Mouse (Mus musculus) mouse trophoblast stem cell (cell line): Measurements from ENCODE around the gene Tcf7l2.

Experiments
- in situ Hi-C, 2 experiments: fragments of 300-500 bp; cut with MseI, MboI; formaldehyde crosslinking; loops; 2 replicates in 1 of 2; 3 replicates in 1 of 2; pipeline ENCODE4 v1.15.1; 2025

Tcf7l2 gene

DNA sequence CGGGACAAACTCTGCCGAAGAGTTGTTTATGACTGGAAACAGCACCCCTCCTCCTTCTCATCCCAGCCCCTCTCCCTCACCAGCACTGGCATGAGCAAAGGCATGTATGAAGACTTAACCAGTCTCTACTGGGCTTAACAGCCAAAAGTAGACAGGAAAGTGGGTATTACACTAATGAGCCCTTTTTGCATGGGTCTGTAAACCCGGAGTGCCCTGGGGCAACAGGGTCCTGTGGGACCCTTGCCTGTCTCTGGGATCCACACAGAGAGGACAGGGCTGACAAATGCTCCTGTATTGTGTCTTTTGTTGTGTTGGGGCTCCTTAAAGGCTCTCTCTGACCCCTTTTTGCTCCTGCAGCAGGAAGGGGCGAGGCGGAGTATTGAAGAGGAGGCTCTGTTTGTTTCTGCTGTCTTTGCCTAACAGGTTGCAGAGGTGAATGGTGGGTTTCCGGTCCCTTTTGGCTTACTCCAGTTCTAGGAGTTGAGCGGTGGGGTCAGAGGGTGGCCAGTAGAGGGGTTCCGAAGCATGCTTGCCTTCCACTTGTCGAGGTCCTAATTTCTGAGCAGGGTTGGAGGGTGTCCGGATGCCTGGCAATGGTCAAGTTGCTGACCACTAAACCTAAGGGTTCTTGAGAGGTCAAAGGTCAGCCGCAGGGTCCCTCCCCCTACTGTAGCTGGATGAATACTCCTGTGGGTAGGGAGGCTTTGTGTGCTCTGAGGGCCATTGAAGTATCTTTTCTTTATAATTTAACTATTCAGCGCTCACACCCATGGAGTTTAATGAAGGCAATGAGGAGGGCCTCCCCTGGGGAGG lies 161.2 kb downstream of the Tcf7l2 start:
- in situ Hi-C loops: no loop called here

DNA sequence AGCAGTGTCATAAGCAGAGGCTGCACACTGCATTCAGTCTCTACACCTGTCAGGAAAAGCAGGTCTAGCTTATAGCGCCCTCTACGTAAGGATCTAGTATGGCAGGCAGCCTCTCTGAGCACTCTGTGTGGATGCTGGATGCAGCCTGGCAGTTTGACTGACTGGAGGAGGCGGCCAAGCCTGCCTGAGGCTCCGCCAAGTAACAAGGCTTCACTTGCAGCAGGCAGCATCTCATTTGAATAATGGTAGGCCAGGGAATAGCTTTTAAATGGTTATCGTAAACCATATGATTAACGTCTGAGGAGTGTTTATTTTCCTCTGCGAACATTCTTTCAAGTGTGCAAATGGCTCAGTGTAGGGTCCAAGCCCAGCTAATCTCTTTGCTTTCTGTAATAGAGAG lies 167.4 kb downstream of the Tcf7l2 start:
- in situ Hi-C loops: no loop called here

DNA sequence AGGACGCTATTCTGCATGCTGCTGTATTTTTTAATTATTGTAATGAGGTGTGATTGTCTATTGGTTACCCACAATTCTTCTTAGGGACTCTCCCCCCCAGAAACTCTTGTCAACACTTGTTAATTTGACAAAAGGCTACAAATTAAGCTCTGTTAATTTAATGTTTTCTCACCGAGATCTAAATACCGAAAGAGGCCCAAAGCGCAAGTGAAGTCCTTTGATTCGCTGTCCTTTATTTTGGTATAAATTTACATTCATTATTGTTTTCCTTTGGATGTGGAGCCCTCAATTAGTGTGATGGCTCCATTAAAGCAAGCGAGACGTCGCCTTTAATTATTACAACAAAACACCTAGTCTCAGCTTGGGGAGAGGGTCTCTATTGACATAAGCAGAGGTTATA lies 170.3 kb downstream of the Tcf7l2 start:
- in situ Hi-C loops: no loop called here

DNA sequence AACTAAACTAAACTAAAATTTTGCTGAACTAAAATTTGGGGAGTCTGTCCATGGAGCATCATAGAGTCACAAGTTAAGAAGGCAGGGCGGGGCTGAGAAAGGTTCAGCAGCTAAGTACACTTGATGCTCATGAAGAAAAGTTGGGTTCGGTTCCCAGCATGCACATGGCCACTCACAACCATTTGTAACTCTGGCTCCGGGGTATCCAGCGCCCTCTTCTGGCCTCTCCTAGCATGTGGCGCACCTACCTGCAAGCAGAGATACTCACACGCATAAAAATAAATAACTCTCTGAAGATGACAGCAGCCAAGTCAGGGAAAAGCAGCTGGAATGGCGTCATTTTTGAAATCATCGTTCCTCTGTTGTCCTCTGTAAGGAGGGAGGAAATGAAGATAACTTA lies 171.2 kb downstream of the Tcf7l2 start:
- in situ Hi-C loops: no loop called here

DNA sequence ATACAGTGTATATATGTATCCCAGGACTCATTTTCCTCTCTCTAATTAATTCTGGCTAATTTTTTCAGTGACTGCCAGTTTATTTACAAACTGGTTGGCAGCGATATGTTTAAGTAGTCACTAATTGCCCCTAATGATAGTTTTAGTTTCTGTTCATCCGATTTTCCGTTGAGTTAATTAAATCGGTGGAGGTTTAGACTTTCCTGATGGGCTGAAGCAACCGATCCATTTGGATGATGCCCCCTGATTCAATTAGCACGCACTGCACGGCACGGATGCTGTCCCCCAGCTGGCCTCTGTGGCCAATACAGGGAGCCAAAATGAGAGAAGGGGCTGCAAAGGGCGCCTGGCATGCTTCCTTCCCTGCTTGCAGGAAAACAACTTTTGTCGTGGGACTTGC lies 172.0 kb downstream of the Tcf7l2 start:
- in situ Hi-C loops: no loop called here

DNA sequence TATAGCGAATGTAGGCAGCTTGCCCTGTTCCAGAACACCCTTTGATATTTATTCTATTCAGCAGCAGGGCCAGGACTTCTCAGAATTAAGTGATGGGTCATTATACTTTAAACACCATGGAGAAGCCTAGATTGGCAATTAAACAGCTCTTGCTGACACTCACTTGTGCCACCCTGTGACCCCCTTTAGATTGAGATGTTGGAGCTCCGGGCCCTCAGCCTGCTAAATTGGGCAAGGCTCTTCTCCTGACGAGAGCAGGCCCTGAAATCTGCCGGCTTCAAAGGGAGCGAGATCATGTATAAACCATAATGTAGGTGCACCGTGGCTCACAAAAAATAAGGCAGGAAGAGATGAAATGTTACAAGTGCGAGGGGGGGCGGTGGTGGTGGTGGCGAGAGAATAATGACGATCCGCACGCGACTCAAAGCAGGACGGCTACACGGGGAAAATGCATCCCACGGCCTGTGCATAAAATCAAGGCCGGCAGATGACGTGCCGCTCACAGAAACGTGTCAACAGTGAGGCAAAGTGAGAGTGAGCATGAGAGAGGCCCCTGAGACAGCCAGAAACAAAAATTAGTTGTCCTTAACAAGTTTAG lies 173.1 kb downstream of the Tcf7l2 start:
- in situ Hi-C loops: no loop called here

- in situ Hi-C loops: no loop called here
Observed at GRCm38 (mm10) chr19:55915506-55915905, 173.9 kb downstream of the Tcf7l2 start.

DNA sequence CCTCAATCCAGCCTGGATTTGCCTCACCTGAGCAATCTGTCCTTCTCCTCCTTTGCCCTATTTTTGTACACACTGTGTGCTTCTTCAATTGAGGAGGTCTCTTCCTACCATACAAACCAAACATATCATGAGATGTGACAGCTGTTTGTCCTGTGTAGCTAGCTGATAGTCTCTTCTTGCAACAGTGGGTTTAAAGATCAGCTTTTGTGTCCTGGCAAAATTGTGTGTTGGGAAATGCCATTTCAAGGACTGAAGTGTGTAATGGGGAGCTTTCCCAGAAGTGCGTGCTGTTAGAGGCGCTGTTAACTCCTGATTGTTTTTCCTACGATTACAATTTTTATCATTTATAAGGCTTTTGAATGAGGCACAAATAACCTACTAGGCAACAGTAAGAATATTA lies 174.6 kb downstream of the Tcf7l2 start:
- in situ Hi-C loops: no loop called here

- in situ Hi-C loops: no loop called here
Observed at GRCm38 (mm10) chr19:55923789-55924426, 182.3 kb downstream of the Tcf7l2 start.

DNA sequence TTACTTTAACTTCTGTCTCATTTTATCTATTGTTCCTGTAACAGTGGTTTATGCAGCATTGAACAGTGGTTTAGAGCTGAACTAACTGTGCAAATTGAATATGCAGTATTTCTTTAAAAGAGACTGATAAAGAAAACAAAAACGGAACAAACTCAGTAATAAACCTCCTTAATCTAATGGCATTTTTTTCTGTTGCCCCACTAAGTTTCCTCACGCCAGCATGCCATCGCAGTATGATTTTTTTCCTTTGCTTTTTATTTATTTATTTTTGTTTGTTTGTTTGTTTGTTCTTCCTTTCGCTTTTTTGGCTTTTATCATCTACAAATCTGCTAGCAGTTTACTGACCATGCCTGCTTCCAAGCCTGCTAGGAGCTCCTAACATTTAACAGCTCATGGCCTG lies 183.2 kb downstream of the Tcf7l2 start:
- in situ Hi-C loops: no loop called here

- in situ Hi-C loops: no loop called here
Observed at GRCm38 (mm10) chr19:55925425-55925803, 183.8 kb downstream of the Tcf7l2 start.

DNA sequence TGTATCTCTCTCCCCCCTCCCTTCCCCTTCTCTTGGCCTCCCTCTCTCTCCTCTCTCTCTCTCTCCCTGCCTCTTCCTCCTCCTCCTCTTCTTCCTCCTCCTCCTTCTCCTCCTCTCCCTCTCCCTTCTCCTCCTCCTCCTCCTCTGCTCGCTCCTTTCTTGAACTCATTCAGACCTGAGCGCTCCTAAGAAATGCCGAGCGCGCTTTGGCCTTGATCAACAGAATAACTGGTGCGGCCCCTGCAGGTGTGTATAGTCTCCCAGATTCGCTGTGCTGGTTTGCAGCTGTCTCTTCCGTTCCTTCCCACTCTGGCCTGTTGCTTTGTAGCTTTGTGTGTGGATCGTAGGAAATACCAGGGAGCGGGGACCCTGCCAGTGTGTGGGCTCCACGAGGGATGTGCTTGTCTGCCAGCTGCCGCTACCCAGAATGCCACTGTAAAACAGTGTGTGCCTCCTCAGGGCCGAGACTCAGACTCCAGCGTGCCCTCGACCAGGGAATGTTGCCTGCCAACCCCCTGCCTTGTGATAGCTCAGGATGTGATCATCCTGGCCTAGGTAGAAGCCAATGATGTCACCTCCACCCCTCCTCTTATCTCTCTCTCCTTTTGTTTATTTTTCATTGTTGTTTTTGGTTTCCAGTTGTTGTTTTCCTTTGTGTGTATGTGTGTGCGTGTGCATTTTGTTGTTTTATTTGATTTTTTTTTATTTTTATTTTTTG lies 184.3 kb downstream of the Tcf7l2 start:
- in situ Hi-C loops: no loop called here

GRCm38 (mm10) chr19:55926858-55927673 lies 185.4 kb downstream of the Tcf7l2 start:
- in situ Hi-C loops: no loop called here

GRCm38 (mm10) chr19:55927674-55928061 lies 186.0 kb downstream of the Tcf7l2 start:
- in situ Hi-C loops: no loop called here

DNA sequence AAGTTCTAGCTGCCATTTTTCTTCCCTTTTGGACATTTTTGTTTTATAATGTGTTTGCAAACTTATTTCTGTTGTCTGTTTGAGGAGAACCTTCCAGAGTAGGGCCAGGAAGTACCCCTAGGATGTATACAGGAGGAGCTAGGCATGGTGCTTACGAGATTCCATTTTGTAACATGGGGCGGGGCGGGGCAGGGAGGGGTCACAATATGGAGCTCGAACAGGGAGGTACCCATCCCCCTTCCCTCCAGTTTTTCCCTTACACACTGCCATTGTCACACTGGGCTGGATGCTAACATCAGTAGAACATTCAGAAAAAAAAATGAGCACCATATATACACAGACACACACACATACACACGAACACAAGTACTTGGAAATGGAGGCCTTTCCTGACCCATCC lies 187.1 kb downstream of the Tcf7l2 start:
- in situ Hi-C loops: no loop called here

DNA sequence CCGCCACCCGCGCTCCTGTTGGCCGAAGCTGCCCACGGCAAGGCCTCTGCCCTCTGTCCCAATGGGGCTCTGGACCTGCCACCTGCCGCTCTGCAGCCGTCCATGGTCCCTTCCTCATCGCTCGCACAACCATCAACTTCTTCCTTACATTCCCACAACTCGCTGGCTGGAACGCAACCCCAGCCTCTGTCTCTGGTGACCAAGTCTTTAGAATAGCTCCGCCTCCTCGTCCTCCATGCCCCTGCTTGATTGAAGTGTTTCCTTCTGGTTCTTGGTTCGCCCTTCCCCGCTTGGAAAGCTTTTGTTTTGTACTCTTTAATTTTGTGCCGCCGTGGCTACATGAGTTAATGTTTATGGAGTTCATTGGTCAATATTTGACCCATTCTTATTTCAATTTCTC lies 190.0 kb downstream of the Tcf7l2 start:
- in situ Hi-C loops: no loop called here

- in situ Hi-C loops: no loop called here
Observed at GRCm38 (mm10) chr19:55933947-55934729, 192.5 kb downstream of the Tcf7l2 start.

DNA sequence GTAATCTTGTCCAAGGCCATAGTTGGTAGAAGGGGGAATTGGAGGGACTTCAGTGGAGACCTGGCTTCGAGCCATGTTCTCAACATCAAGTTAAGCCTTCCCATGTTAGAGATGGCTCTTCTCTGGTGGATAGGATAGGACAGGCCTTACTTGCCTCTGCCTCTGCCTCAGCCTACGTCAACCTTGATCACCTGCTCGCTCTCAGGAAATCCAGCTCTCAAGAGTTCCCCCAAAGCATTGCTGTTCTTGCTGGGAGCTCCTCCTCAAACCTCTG lies 193.0 kb downstream of the Tcf7l2 start:
- in situ Hi-C loops: no loop called here

- in situ Hi-C loops: no loop called here
Observed at GRCm38 (mm10) chr19:55937026-55937425, 195.4 kb downstream of the Tcf7l2 start.

- in situ Hi-C loops: no loop called here
Observed at GRCm38 (mm10) chr19:55938254-55939046, 196.8 kb downstream of the Tcf7l2 start.
